Mouse (Mus musculus) stomach, postnatal 0 days (tissue): ENCODE data around the gene Agmo.

Experiments
- CTCF ChIP-seq: IDR thresholded peaks from 2 replicates; pipeline ENCODE4 v1.5.1; 2016; ENCODE audit warnings: antibody characterized with exemption, low read depth, mild to moderate bottlenecking, moderate library complexity
- EP300 ChIP-seq: optimal IDR thresholded peaks from 2 replicates; pipeline ENCODE3; 2016; ENCODE audit warnings: antibody characterized with exemption

DNA sequence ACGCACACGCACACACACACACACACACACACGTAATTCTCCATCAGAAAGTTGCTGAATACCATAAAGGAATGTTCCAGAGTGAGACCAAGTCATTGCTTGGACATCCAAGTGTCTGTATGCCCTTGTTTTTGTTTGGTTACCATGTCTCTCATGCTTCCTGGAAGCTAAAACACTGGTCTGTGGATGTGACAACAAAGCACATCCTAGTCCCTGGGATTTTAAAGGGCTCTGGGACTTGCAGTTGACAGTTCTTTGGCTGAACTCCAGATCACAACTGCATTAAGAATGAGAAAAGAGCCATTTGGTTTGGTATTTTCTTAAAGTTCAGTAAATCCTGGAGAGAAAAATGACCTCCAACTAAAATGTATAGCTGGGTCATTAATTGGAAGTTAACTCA, 22.2 kb downstream of the Agmo start:
- TF ChIP-seq CTCF (no peak), EP300 (no peak)
